Mouse (Mus musculus) ES-Bruce4 (cell line): Measurements from ENCODE around the gene Ndufs1. TPM values are rescaled to one million over a fixed set of nuclear protein-coding genes. Genes with fewer than 3 reads are reported as not detected.

ENCODE experiments used
- H3K27ac ChIP-seq: 2 replicates; pipeline ENCODE4 v1.5.1; 2012; ENCODE audit warnings: low read length, inconsistent platforms; ENCODE audit not compliant: insufficient read depth
- H3K27me3 ChIP-seq: 2 replicates; pipeline ENCODE4 v1.6.1; 2012; ENCODE audit warnings: mild to moderate bottlenecking, low read length, inconsistent platforms; ENCODE audit not compliant: control insufficient read depth, poor library complexity, insufficient read depth, severe bottlenecking
- H3K36me3 ChIP-seq: 2 replicates; pipeline ENCODE4 v1.6.1; 2012; ENCODE audit warnings: inconsistent platforms, mild to moderate bottlenecking, low read length, moderate library complexity; ENCODE audit not compliant: control insufficient read depth, poor library complexity, insufficient read depth, severe bottlenecking
- H3K4me1 ChIP-seq: one replicate; pipeline ENCODE4 v1.8.1; 2011; ENCODE audit warnings: low read length; ENCODE audit not compliant: control insufficient read depth, insufficient read depth
- H3K4me3 ChIP-seq: 2 replicates; pipeline ENCODE4 v1.5.1; 2011; ENCODE audit warnings: low read depth, mild to moderate bottlenecking, low read length
- H3K9ac ChIP-seq: 2 replicates; pipeline ENCODE4 v1.6.1; 2012; ENCODE audit warnings: low read depth, mild to moderate bottlenecking, inconsistent platforms; ENCODE audit not compliant: poor library complexity, severe bottlenecking
- H3K9me3 ChIP-seq: replicated peaks from 2 replicates; pipeline ENCODE4 v1.6.1; 2012; ENCODE audit warnings: mild to moderate bottlenecking, low read length, inconsistent platforms; ENCODE audit not compliant: control insufficient read depth, poor library complexity, insufficient read depth, severe bottlenecking
- CTCF ChIP-seq: IDR thresholded peaks from one replicate; pipeline ENCODE4 v1.8.1; 2011; ENCODE audit warnings: low read depth, low read length
- EP300 ChIP-seq: IDR thresholded peaks from 2 replicates; pipeline ENCODE4 v1.6.1; 2011; ENCODE audit warnings: low read depth, low read length; ENCODE audit not compliant: insufficient read depth
- POLR2A ChIP-seq: IDR thresholded peaks from one replicate; pipeline ENCODE4 v1.8.1; 2011; ENCODE audit warnings: low read length; ENCODE audit not compliant: insufficient read depth
- polyA plus RNA-seq: library from polyadenylated mRNA; stranded (reverse); fragments of >200 nt; gene quantifications from 2 replicates; pipeline ENCODE4 v1.2.4, GENCODE M21; 2011; ENCODE audit warnings: low read depth; ENCODE audit not compliant: missing spikeins, insufficient read depth, insufficient read length

The Ndufs1 gene
- polyA plus RNA-seq, 1 experiment: 106 TPM

- H3K9me3 ChIP-seq: no peaks in the 10 kb centered on the region
- peaks cover 4% of the 10 kb centered on the region for H3K4me1 ChIP-seq
- no peak for TF ChIP-seq POLR2A
- no peak for TF ChIP-seq CTCF
- no peak for TF ChIP-seq EP300
- no peaks in the 10 kb centered on the region for H3K36me3 ChIP-seq
- no peak overlapping the region for H3K4me3 ChIP-seq
- peak overlapping the region; percentile 57; the same call in 1 of the 2 replicates for H3K27ac ChIP-seq
- no peaks in the 10 kb centered on the region for H3K27me3 ChIP-seq
- H3K9ac ChIP-seq: no peak overlapping the region
These were observed 45.8 kb downstream of the Ndufs1 start for GRCm38 (mm10) chr1:63130883-63131282.

- Histone ChIP-seq H3K4me1 (peaks cover 4% of the 10 kb centered on the region), H3K27ac (peak overlapping the region; percentile 37; the same call in 1 of the 2 replicates), H3K27me3 (no peaks in the 10 kb centered on the region), H3K36me3 (no peaks in the 10 kb centered on the region; the same call in 1 of the 2 replicates), H3K9me3 (no peaks in the 10 kb centered on the region), H3K9ac (peak overlapping the region; percentile 18; the same call in 1 of the 2 replicates), H3K4me3 (peak overlapping the region; percentile 40; the same call in 1 of the 2 replicates)
- no peak for TF ChIP-seq CTCF
- no peak for TF ChIP-seq POLR2A
- TF ChIP-seq EP300: 0 out of 2 replicates have a peak, but pooled peaks have one; percentile 47
These were observed 46.6 kb downstream of the Ndufs1 start for GRCm38 (mm10) chr1:63129857-63130690.

- Histone ChIP-seq H3K9ac (no peak overlapping the region; the same call in 1 of the 2 replicates), H3K27ac (no peak overlapping the region), H3K36me3 (no peaks in the 10 kb centered on the region; the same call in 1 of the 2 replicates), H3K4me3 (no peak overlapping the region), H3K4me1 (peaks cover 2% of the 10 kb centered on the region), H3K27me3 (no peaks in the 10 kb centered on the region), H3K9me3 (no peaks in the 10 kb centered on the region)
- no peak for TF ChIP-seq EP300
- no peak for TF ChIP-seq POLR2A
- TF ChIP-seq CTCF: no peak
These were observed 47.4 kb downstream of the Ndufs1 start for GRCm38 (mm10) chr1:63129273-63129672.

- TF ChIP-seq CTCF (no peak), POLR2A (no peak), EP300 (no peak)
- Histone ChIP-seq H3K36me3 (peaks cover 18% of the 10 kb centered on the region), H3K4me1 (peaks cover 2% of the 10 kb centered on the region), H3K9ac (no peak overlapping the region), H3K27me3 (no peaks in the 10 kb centered on the region), H3K4me3 (no peak overlapping the region), H3K9me3 (no peaks in the 10 kb centered on the region), H3K27ac (no peak overlapping the region)
These were observed 50.4 kb downstream of the Ndufs1 start for GRCm38 (mm10) chr1:63126206-63126605.

GRCm38 (mm10) chr1:63123823-63124450 is 52.7 kb downstream of the Ndufs1 start:
- Histone ChIP-seq H3K36me3 (peaks cover 36% of the 10 kb centered on the region), H3K27ac (no peak overlapping the region), H3K4me1 (no peaks in the 10 kb centered on the region), H3K9ac (no peak overlapping the region), H3K9me3 (peaks cover 4% of the 10 kb centered on the region; the same call in 1 of the 2 replicates), H3K27me3 (no peaks in the 10 kb centered on the region), H3K4me3 (no peak overlapping the region)
- TF ChIP-seq EP300 (no peak), CTCF (no peak), POLR2A (no peak)

- Histone ChIP-seq H3K4me3 (no peak overlapping the region), H3K36me3 (peaks cover 39% of the 10 kb centered on the region), H3K27me3 (no peaks in the 10 kb centered on the region), H3K9me3 (peaks cover 4% of the 10 kb centered on the region; the same call in 1 of the 2 replicates), H3K9ac (no peak overlapping the region), H3K27ac (no peak overlapping the region), H3K4me1 (peaks cover 3% of the 10 kb centered on the region)
- TF ChIP-seq POLR2A (no peak), EP300 (no peak), CTCF (no peak)
These were observed 54.6 kb downstream of the Ndufs1 start for GRCm38 (mm10) chr1:63122005-63122404.
